Mouse (Mus musculus) erythroblast, embryonic 14.5 days (primary cell): Measurements from ENCODE around the gene Gm47959. TPM values are rescaled to one million over a fixed set of nuclear protein-coding genes. Genes with fewer than 3 reads are reported as not detected.

Experiments
- H3K27me3 ChIP-seq: 2 replicates; pipeline ENCODE4 v1.6.1; 2012; ENCODE audit warnings: inconsistent platforms; ENCODE audit not compliant: control insufficient read depth
- H3K36me3 ChIP-seq: 2 replicates; pipeline ENCODE4 v1.6.1; 2012; ENCODE audit warnings: mild to moderate bottlenecking, inconsistent platforms; ENCODE audit not compliant: control insufficient read depth
- H3K4me1 ChIP-seq: 2 replicates; pipeline ENCODE4 v1.6.1; 2012; ENCODE audit warnings: inconsistent platforms; ENCODE audit not compliant: control insufficient read depth
- H3K4me3 ChIP-seq: replicated peaks from 2 replicates; pipeline ENCODE3; 2012; ENCODE audit warnings: moderate library complexity, mild to moderate bottlenecking, inconsistent platforms
- H3K9me3 ChIP-seq: 2 replicates; pipeline ENCODE4 v1.6.1; 2012; ENCODE audit warnings: low read length, inconsistent platforms, mixed read lengths; ENCODE audit not compliant: control insufficient read depth
- GATA1 ChIP-seq: IDR thresholded peaks from 2 replicates; pipeline ENCODE4 v1.6.1; 2012; ENCODE audit warnings: low read length, inconsistent platforms, mixed read lengths
- TAL1 ChIP-seq: IDR thresholded peaks from 3 replicates; pipeline ENCODE4 v1.6.1; 2012; ENCODE audit warnings: low read length, inconsistent platforms, mixed read lengths
- polyA plus RNA-seq: library from polyadenylated mRNA; stranded (reverse); fragments of >175 nt; gene quantifications from 2 replicates; pipeline ENCODE4 v1.2.3, GENCODE M21; 2012

The Gm47959 gene
- polyA plus RNA-seq, 1 experiment, result not detected

GRCm38 (mm10) chr1:82986738-82987137, 13.6 kb upstream of the Gm47959 start:
- no peaks in the 10 kb centered on the region for H3K36me3 ChIP-seq
- no peak for TF ChIP-seq TAL1
- TF ChIP-seq GATA1, result no peak
- peaks cover 4% of the 10 kb centered on the region for H3K9me3 ChIP-seq
- H3K4me1 ChIP-seq, result no peaks in the 10 kb centered on the region
- H3K4me3 ChIP-seq, result no peak overlapping the region
- H3K27me3 ChIP-seq, result no peaks in the 10 kb centered on the region

GRCm38 (mm10) chr1:82987530-82988198, 12.7 kb upstream of the Gm47959 start:
- H3K4me1 ChIP-seq, result no peaks in the 10 kb centered on the region
- H3K9me3 ChIP-seq, result peaks cover 4% of the 10 kb centered on the region
- H3K36me3 ChIP-seq, result no peaks in the 10 kb centered on the region
- H3K4me3 ChIP-seq, result no peak overlapping the region
- TF ChIP-seq TAL1 (no peak), GATA1 (no peak)
- no peaks in the 10 kb centered on the region for H3K27me3 ChIP-seq

- H3K27me3 ChIP-seq, result no peaks in the 10 kb centered on the region
- no peaks in the 10 kb centered on the region for H3K9me3 ChIP-seq
- TF ChIP-seq GATA1 (no peak), TAL1 (no peak)
- H3K36me3 ChIP-seq, result no peaks in the 10 kb centered on the region
- no peaks in the 10 kb centered on the region for H3K4me1 ChIP-seq
- no peak overlapping the region for H3K4me3 ChIP-seq
Measured at GRCm38 (mm10) chr1:82991062-82991461, 9.3 kb upstream of the Gm47959 start.

GRCm38 (mm10) chr1:82991596-82991995, 8.8 kb upstream of the Gm47959 start:
- no peaks in the 10 kb centered on the region for H3K36me3 ChIP-seq
- TF ChIP-seq TAL1, result no peak
- TF ChIP-seq GATA1, result no peak
- H3K9me3 ChIP-seq, result no peaks in the 10 kb centered on the region
- no peaks in the 10 kb centered on the region for H3K27me3 ChIP-seq
- no peaks in the 10 kb centered on the region for H3K4me1 ChIP-seq
- no peak overlapping the region for H3K4me3 ChIP-seq

- Histone ChIP-seq H3K27me3 (no peaks in the 10 kb centered on the region), H3K4me3 (no peak overlapping the region), H3K36me3 (no peaks in the 10 kb centered on the region), H3K4me1 (no peaks in the 10 kb centered on the region), H3K9me3 (no peaks in the 10 kb centered on the region)
- TF ChIP-seq GATA1, result no peak
- no peak for TF ChIP-seq TAL1
Measured at GRCm38 (mm10) chr1:82992093-82992492, 8.3 kb upstream of the Gm47959 start.

- no peaks in the 10 kb centered on the region for H3K36me3 ChIP-seq
- no peak for TF ChIP-seq TAL1
- TF ChIP-seq GATA1, result no peak
- H3K4me1 ChIP-seq, result no peaks in the 10 kb centered on the region
- H3K27me3 ChIP-seq, result no peaks in the 10 kb centered on the region
- H3K4me3 ChIP-seq, result no peak overlapping the region
- no peaks in the 10 kb centered on the region for H3K9me3 ChIP-seq
Measured at GRCm38 (mm10) chr1:82993947-82994346, 6.4 kb upstream of the Gm47959 start.

GRCm38 (mm10) chr1:83006218-83007179, 6.2 kb downstream of the Gm47959 start:
- no peak overlapping the region for H3K4me3 ChIP-seq
- H3K36me3 ChIP-seq, result no peaks in the 10 kb centered on the region
- H3K27me3 ChIP-seq, result no peaks in the 10 kb centered on the region
- TF ChIP-seq GATA1, result no peak
- TF ChIP-seq TAL1, result no peak
- H3K9me3 ChIP-seq, result no peaks in the 10 kb centered on the region
- no peaks in the 10 kb centered on the region for H3K4me1 ChIP-seq

GRCm38 (mm10) chr1:83007471-83007870, 7.1 kb downstream of the Gm47959 start:
- no peaks in the 10 kb centered on the region for H3K36me3 ChIP-seq
- TF ChIP-seq GATA1, result no peak
- TF ChIP-seq TAL1, result no peak
- H3K4me1 ChIP-seq, result no peaks in the 10 kb centered on the region
- no peaks in the 10 kb centered on the region for H3K9me3 ChIP-seq
- no peak overlapping the region for H3K4me3 ChIP-seq
- no peaks in the 10 kb centered on the region for H3K27me3 ChIP-seq

- Histone ChIP-seq H3K4me1 (no peaks in the 10 kb centered on the region), H3K27me3 (no peaks in the 10 kb centered on the region), H3K9me3 (no peaks in the 10 kb centered on the region), H3K36me3 (no peaks in the 10 kb centered on the region), H3K4me3 (no peak overlapping the region)
- TF ChIP-seq TAL1 (no peak), GATA1 (no peak)
Measured at GRCm38 (mm10) chr1:83014477-83014876, 14.1 kb downstream of the Gm47959 start.
